13 mouse cellular contexts compared by ENCODE assay signal in the genomic region with DNA sequence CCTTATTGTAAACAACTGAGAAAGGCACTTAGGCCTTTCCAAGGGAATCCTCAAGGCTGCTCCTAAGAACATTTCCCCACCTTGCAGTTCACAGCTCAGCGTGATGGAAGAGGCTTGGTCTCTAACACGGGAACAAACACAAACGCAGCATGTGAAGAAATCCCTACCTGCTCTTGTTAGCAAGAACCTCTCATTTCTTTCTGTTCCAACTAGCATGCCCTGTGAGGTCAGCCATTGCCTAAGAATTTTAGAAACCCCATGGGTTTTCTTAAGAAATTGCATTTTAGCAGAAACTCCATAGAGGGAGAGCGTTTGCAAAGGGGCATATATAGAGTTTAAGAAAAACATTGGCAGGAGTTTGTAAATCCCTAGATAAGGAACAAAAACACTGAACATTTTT. TPM values are rescaled to one million over a fixed set of nuclear protein-coding genes. Genes with fewer than 3 reads are reported as not detected.
DNase-seq lines count a peak whose midpoint lies in the region; ATAC-seq and TF ChIP-seq lines count a peak whose summit lies in the region.
"Had no signal": no experiment of that assay in that cellular context is flagged by ENCODE, and none has a peak within 500 bp of the region (broad histone marks: within the 10 kb centered on the region; RNA-seq: fewer than 3 reads in every experiment).

No protein-coding gene starts in this region.

- peaks cover 19% of the 10 kb centered on the region for H3K27me3 ChIP-seq in heart, embryonic 15.5 days
- H3K27me3 ChIP-seq in liver, adult 2 months (ENCODE audit: control insufficient read depth, insufficient read depth, low read length): no peaks in the 10 kb centered on the region
- H3K27me3 ChIP-seq in liver, postnatal 0 days (ENCODE audit: insufficient read depth, low read length): no peaks in the 10 kb centered on the region; the same call in 1 of the 2 replicates
- H3K27me3 ChIP-seq in limb, embryonic 14.5 days (ENCODE audit: control insufficient read depth, insufficient read depth, low read length): no peaks in the 10 kb centered on the region
- H3K27me3 ChIP-seq: Patski had no signal

- H3K9ac ChIP-seq in heart, embryonic 15.5 days: no peak overlapping the region
- no peak overlapping the region for H3K9ac ChIP-seq in liver, adult 2 months (ENCODE audit: low read depth, low read length)
- H3K9ac ChIP-seq in liver, postnatal 0 days (replicated peaks): no peak overlapping the region
- H3K9ac ChIP-seq in limb, embryonic 14.5 days (ENCODE audit: low read depth, low read length, severe bottlenecking): no peak overlapping the region

- DNase-seq in heart, adult 8-10 months (ENCODE audit: low spot score): no peak
- peak; percentile 42 for DNase-seq in liver, adult 2 months (ENCODE audit: extremely low read depth, low read depth, low spot score)
- DNase-seq in liver, postnatal 0 days: no peak
- peak; percentile 54 for DNase-seq in NIH3T3 (ENCODE audit: low read depth)
- DNase-seq in limb, embryonic 14.5 days (ENCODE audit: low spot score): no peak
- no peak for DNase-seq in thymus, postnatal 10 days (ENCODE audit: low spot score in 2 of 2)
- DNase-seq in right cerebral cortex, adult 2 months (ENCODE audit: low spot score in 2 of 2): no peak
- DNase-seq: kidney, adult 11 months; left cerebral cortex, postnatal 4 days had no signal

- TF ChIP-seq CTCF in liver, adult 2 months (IDR thresholded peaks at IDR 0.05; ENCODE audit: low read depth, low read length): no peak
- TF ChIP-seq CTCF in liver, postnatal 0 days (IDR thresholded peaks at IDR 0.05; ENCODE audit: low read depth): no peak

- H3K79me2 ChIP-seq in liver, adult 2 months (ENCODE audit: control insufficient read depth, insufficient read depth, low read length): peaks cover 12% of the 10 kb centered on the region

- peaks cover 34% of the 10 kb centered on the region for H3K4me1 ChIP-seq in heart, embryonic 15.5 days (replicated peaks)
- peaks cover 17% of the 10 kb centered on the region for H3K4me1 ChIP-seq in liver, adult 2 months (ENCODE audit: control insufficient read depth, insufficient read depth, low read length)
- H3K4me1 ChIP-seq in liver, postnatal 0 days (ENCODE audit: insufficient read depth): peaks cover 35% of the 10 kb centered on the region
- H3K4me1 ChIP-seq in limb, embryonic 14.5 days (ENCODE audit: control insufficient read depth, insufficient read depth, low read length): peaks cover 52% of the 10 kb centered on the region

- no peaks in the 10 kb centered on the region for H3K36me3 ChIP-seq in heart, embryonic 15.5 days
- no peaks in the 10 kb centered on the region for H3K36me3 ChIP-seq in liver, adult 2 months (ENCODE audit: control insufficient read depth, insufficient read depth, low read length)
- no peaks in the 10 kb centered on the region for H3K36me3 ChIP-seq in liver, postnatal 0 days (replicated peaks; ENCODE audit: insufficient read depth, low read length)
- peaks cover 32% of the 10 kb centered on the region for H3K36me3 ChIP-seq in limb, embryonic 14.5 days (ENCODE audit: control insufficient read depth, insufficient read depth, low read length)

- peak overlapping the region; percentile 31; the same call in 1 of the 2 replicates for H3K27ac ChIP-seq in heart, embryonic 15.5 days
- H3K27ac ChIP-seq in liver, adult 2 months (replicated peaks; ENCODE audit: insufficient read depth, low read depth, low read length): no peak overlapping the region
- no peak overlapping the region for H3K27ac ChIP-seq in liver, postnatal 0 days (ENCODE audit: low read depth)
- H3K27ac ChIP-seq in limb, embryonic 14.5 days (replicated peaks; ENCODE audit: low read depth, low read length): no peak overlapping the region

- no peak for TF ChIP-seq EP300 in liver, postnatal 0 days (IDR thresholded peaks at IDR 0.05; ENCODE audit: low read depth)

- ATAC-seq in heart, embryonic 15.5 days (replicated peaks; ENCODE audit: insufficient number of reproducible peaks, insufficient read depth, low FRiP score, low read depth): no peak
- ATAC-seq in liver, postnatal 0 days: no peak
- ATAC-seq in limb, embryonic 14.5 days (ENCODE audit: low FRiP score, low read depth): no peak
- ATAC-seq: Patski had no signal

- no peak overlapping the region for H3K4me3 ChIP-seq in heart, embryonic 15.5 days
- no peak overlapping the region for H3K4me3 ChIP-seq in liver, adult 2 months (ENCODE audit: insufficient read depth, low read depth, low read length)
- H3K4me3 ChIP-seq in liver, postnatal 0 days (ENCODE audit: low read depth, low read length): no peak overlapping the region
- H3K4me3 ChIP-seq in limb, embryonic 14.5 days (replicated peaks; ENCODE audit: low read length): no peak overlapping the region

- no peak overlapping the region for H3K4me2 ChIP-seq in heart, embryonic 15.5 days
- no peak overlapping the region for H3K4me2 ChIP-seq in liver, postnatal 0 days (ENCODE audit: low read depth, low read length)
- H3K4me2 ChIP-seq in limb, embryonic 14.5 days (replicated peaks; ENCODE audit: low read depth, low read length, severe bottlenecking): 0 out of 2 replicates have a peak overlapping the region, but pooled peaks have one; percentile 8

- no peak for TF ChIP-seq POLR2A in liver, adult 2 months (IDR thresholded peaks at IDR 0.05; ENCODE audit: extremely low read depth, insufficient read depth, low read length)
- no peak for TF ChIP-seq POLR2A in limb, embryonic 14.5 days (IDR thresholded peaks at IDR 0.05; ENCODE audit: borderline replicate concordance, extremely low read depth, insufficient read depth, insufficient read length)

- 46% methylated on average over 4 of the region's 4 CpGs for WGBS in heart, embryonic 15.5 days
- WGBS in liver, adult 2 months: 37% methylated on average over 4 of the region's 4 CpGs
- 64% methylated on average over 4 of the region's 4 CpGs for WGBS in liver, postnatal 0 days (ENCODE audit: insufficient replicate concordance)
- WGBS in limb, embryonic 14.5 days: 39% methylated on average over 4 of the region's 4 CpGs

- H3K9me3 ChIP-seq in heart, embryonic 15.5 days (replicated peaks): no peaks in the 10 kb centered on the region
- H3K9me3 ChIP-seq in liver, postnatal 0 days (ENCODE audit: low read length): no peaks in the 10 kb centered on the region
- no peaks in the 10 kb centered on the region for H3K9me3 ChIP-seq in limb, embryonic 14.5 days (ENCODE audit: control insufficient read depth, low read length)

RNA-seq across cellular contexts. Expression of gene Fzd7, which starts 6.3 kb away (rescaled TPM):
- 3.0 and 4.5 TPM in 2 replicates for polyA plus RNA-seq in heart, embryonic 15.5 days (2015; fragmentation: Nextera tagmentation; extraction: Ambion mirVana)
- 1 to 10 TPM; 6.2 to 8.5 (median 7.6) TPM for total RNA-seq in heart, adult 8-10 months (2022)
- total RNA-seq in liver, adult 2 months (2014; rRNA removed): 4.5 and 5.6 TPM in 2 replicates
- 11.7 and 12.8 TPM in 2 replicates for polyA plus RNA-seq in liver, adult 2 months (2012; rRNA removed)
- 0.76 and 0.99 TPM in 2 replicates for polyA plus RNA-seq in liver, postnatal 0 days (2015; fragmentation: Nextera tagmentation; extraction: Ambion mirVana)
- 27.5 and 38.0 TPM in 2 replicates for polyA plus RNA-seq in limb, embryonic 14.5 days (2012; rRNA removed)
- polyA plus RNA-seq in limb, embryonic 14.5 days (2014; fragmentation: Nextera tagmentation; extraction: Ambion mirVana): 14.8 and 14.9 TPM in 2 replicates

RNA-seq across cellular contexts. Expression of gene Gm973, which starts 27.6 kb away (rescaled TPM):
- 0.33 and 0.34 TPM in 2 replicates for polyA plus RNA-seq in heart, embryonic 15.5 days (2015; fragmentation: Nextera tagmentation; extraction: Ambion mirVana)
- total RNA-seq in heart, adult 8-10 months (2022): under 1 TPM in 2 of 4 experiments, not detected in 2; 0.16 to 0.53 TPM
- total RNA-seq in liver, adult 2 months (2014; rRNA removed): 0.27 TPM in 1 of 2 replicates, not detected in the other
- polyA plus RNA-seq in liver, adult 2 months (2012; rRNA removed): not detected in 2 replicates
- polyA plus RNA-seq in liver, postnatal 0 days (2015; fragmentation: Nextera tagmentation; extraction: Ambion mirVana): not detected in 2 replicates
- 2.2 and 2.8 TPM in 2 replicates for polyA plus RNA-seq in limb, embryonic 14.5 days (2012; rRNA removed)
- polyA plus RNA-seq in limb, embryonic 14.5 days (2014; fragmentation: Nextera tagmentation; extraction: Ambion mirVana): 1.8 and 2.1 TPM in 2 replicates
- polyA plus RNA-seq: C2C12; heart, embryonic 14.5 days had no signal

Comparison
In these comparisons a context has a peak if more than half of its experiments do, and no peak if none do; other contexts are left out.
1. DNase-seq: peak in liver, adult 2 months (single experiment) and NIH3T3 (single experiment); none in heart, adult 8-10 months (single experiment), liver, postnatal 0 days (single experiment), limb, embryonic 14.5 days (single experiment), thymus, postnatal 10 days (0 of 2) and right cerebral cortex, adult 2 months (0 of 2).